ENCODE assay signal across 25 mouse cellular contexts in the genomic region with DNA sequence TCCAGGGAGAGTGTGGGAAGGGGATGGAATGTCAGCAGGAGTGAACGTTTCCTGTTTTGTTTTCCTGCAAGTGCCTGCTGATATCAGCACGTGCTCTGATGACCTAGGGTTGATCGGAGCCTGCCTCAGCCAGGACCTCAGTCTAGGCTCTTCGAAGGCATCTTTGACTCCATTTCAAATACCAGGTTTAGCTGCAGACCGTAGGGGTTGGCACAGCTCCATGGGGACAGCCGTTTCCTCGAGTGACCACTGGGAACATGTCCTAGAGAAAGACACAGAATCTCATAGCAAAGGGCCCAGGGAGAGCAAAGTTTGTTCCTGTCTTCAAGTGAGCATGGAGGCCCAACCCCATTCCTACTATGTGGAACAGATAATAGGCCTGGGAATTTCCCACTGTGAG.
DNase-seq lines count a peak whose midpoint lies in the region; ATAC-seq and TF ChIP-seq lines count a peak whose summit lies in the region.
"Had no signal": no experiment of that assay in that cellular context is flagged by ENCODE, and none has a peak within 500 bp of the region (broad histone marks: within the 10 kb centered on the region; RNA-seq: fewer than 3 reads in every experiment).

No protein-coding gene starts in this region.

- no peak for TF ChIP-seq CTCF in midbrain, postnatal 0 days (IDR thresholded peaks at IDR 0.05)
- no peak for TF ChIP-seq CTCF in left cerebral cortex, adult 2 months (IDR thresholded peaks at IDR 0.05)

- H3K4me2 ChIP-seq in forebrain, embryonic 11.5 days (ENCODE audit: low read depth, low read length, severe bottlenecking), result no peak overlapping the region
- no peak overlapping the region for H3K4me2 ChIP-seq in forebrain, embryonic 13.5 days
- H3K4me2 ChIP-seq in hindbrain, embryonic 11.5 days (replicated peaks; ENCODE audit: low read depth, low read length), result no peak overlapping the region
- H3K4me2 ChIP-seq in hindbrain, embryonic 14.5 days (replicated peaks), result no peak overlapping the region
- H3K4me2 ChIP-seq in midbrain, postnatal 0 days (ENCODE audit: low read depth, low read length, poor library complexity, severe bottlenecking), result no peak overlapping the region
- H3K4me2 ChIP-seq: heart, embryonic 13.5 days; hindbrain, embryonic 15.5 days; intestine, embryonic 15.5 days; limb, embryonic 13.5 days; liver, embryonic 12.5 days; midbrain, embryonic 13.5 days; neural tube, embryonic 13.5 days had no signal

- intact Hi-C loops in left cerebral cortex, adult 2 months (cut with DNase I), result loop anchor here (10.0 kb wide), 1 partner anchor 268 kb away; no protein-coding TSS in a partner anchor

- H3K9ac ChIP-seq in forebrain, embryonic 11.5 days (ENCODE audit: low read length), result no peak overlapping the region
- no peak overlapping the region for H3K9ac ChIP-seq in forebrain, embryonic 13.5 days
- no peak overlapping the region for H3K9ac ChIP-seq in hindbrain, embryonic 11.5 days (ENCODE audit: low read depth, low read length)
- H3K9ac ChIP-seq in hindbrain, embryonic 14.5 days, result no peak overlapping the region
- H3K9ac ChIP-seq in midbrain, postnatal 0 days (replicated peaks; ENCODE audit: low read length, poor library complexity, severe bottlenecking), result no peak overlapping the region
- H3K9ac ChIP-seq: heart, embryonic 13.5 days; hindbrain, embryonic 15.5 days; intestine, embryonic 15.5 days; limb, embryonic 13.5 days; liver, embryonic 12.5 days; midbrain, embryonic 13.5 days; neural tube, embryonic 13.5 days had no signal

- H3K27me3 ChIP-seq in forebrain, embryonic 11.5 days (ENCODE audit: control insufficient read depth, insufficient read depth, low read length), result no peaks in the 10 kb centered on the region; the same call in 1 of the 2 replicates
- H3K27me3 ChIP-seq in forebrain, embryonic 13.5 days, result 0 out of 2 replicates have a peak, but pooled peaks cover 5% of the 10 kb centered on the region
- H3K27me3 ChIP-seq in hindbrain, embryonic 11.5 days (ENCODE audit: control insufficient read depth, insufficient read depth, low read length), result no peaks in the 10 kb centered on the region
- no peaks in the 10 kb centered on the region for H3K27me3 ChIP-seq in hindbrain, embryonic 14.5 days (ENCODE audit: control insufficient read depth, insufficient read depth, low read length)
- H3K27me3 ChIP-seq in midbrain, embryonic 10.5 days (ENCODE audit: low read depth, poor library complexity, severe bottlenecking), result peaks cover 13% of the 10 kb centered on the region
- no peaks in the 10 kb centered on the region for H3K27me3 ChIP-seq in midbrain, postnatal 0 days (ENCODE audit: insufficient read depth, low read length)
- H3K27me3 ChIP-seq: hindbrain, embryonic 15.5 days; midbrain, embryonic 13.5 days had no signal

- 68% methylated on average over 7 of the region's 7 CpGs for WGBS in forebrain, embryonic 11.5 days
- WGBS in forebrain, embryonic 13.5 days, result 66% methylated on average over 7 of the region's 7 CpGs
- WGBS in hindbrain, embryonic 11.5 days, result 52% methylated on average over 7 of the region's 7 CpGs
- WGBS in hindbrain, embryonic 14.5 days, result 48% methylated on average over 7 of the region's 7 CpGs
- 60% methylated on average over 7 of the region's 7 CpGs for WGBS in midbrain, embryonic 10.5 days
- 56% methylated on average over 7 of the region's 7 CpGs for WGBS in midbrain, postnatal 0 days

- no peak overlapping the region for H3K27ac ChIP-seq in forebrain, embryonic 11.5 days (ENCODE audit: low read depth, low read length)
- no peak overlapping the region for H3K27ac ChIP-seq in forebrain, embryonic 13.5 days
- no peak overlapping the region for H3K27ac ChIP-seq in hindbrain, embryonic 11.5 days (ENCODE audit: low read depth, low read length)
- no peak overlapping the region for H3K27ac ChIP-seq in hindbrain, embryonic 14.5 days
- 0 out of 2 replicates have a peak overlapping the region, but pooled peaks have one; percentile 1 for H3K27ac ChIP-seq in midbrain, embryonic 10.5 days (replicated peaks)
- H3K27ac ChIP-seq in midbrain, postnatal 0 days (ENCODE audit: low read depth, low read length), result no peak overlapping the region
- no peak overlapping the region for H3K27ac ChIP-seq in left cerebral cortex, adult 2 months
- H3K27ac ChIP-seq: forebrain, embryonic 10.5 days; heart, embryonic 13.5 days; hindbrain, embryonic 15.5 days; intestine, embryonic 15.5 days; layer of hippocampus, adult 2 months; limb, embryonic 13.5 days; liver, embryonic 12.5 days; midbrain, embryonic 13.5 days; neural tube, embryonic 13.5 days had no signal

- H3K9me3 ChIP-seq in forebrain, embryonic 11.5 days (ENCODE audit: control insufficient read depth, low read length), result no peaks in the 10 kb centered on the region
- no peaks in the 10 kb centered on the region for H3K9me3 ChIP-seq in forebrain, embryonic 13.5 days (replicated peaks)
- no peaks in the 10 kb centered on the region for H3K9me3 ChIP-seq in hindbrain, embryonic 11.5 days (ENCODE audit: control insufficient read depth, low read length)
- no peaks in the 10 kb centered on the region for H3K9me3 ChIP-seq in hindbrain, embryonic 14.5 days (ENCODE audit: control insufficient read depth, low read length)
- no peaks in the 10 kb centered on the region for H3K9me3 ChIP-seq in midbrain, embryonic 10.5 days (replicated peaks)
- no peaks in the 10 kb centered on the region for H3K9me3 ChIP-seq in midbrain, postnatal 0 days (ENCODE audit: low read length)
- H3K9me3 ChIP-seq: forebrain, embryonic 10.5 days; heart, embryonic 13.5 days; hindbrain, embryonic 15.5 days; intestine, embryonic 15.5 days; limb, embryonic 13.5 days; liver, embryonic 12.5 days; midbrain, embryonic 13.5 days; neural tube, embryonic 13.5 days had no signal

- peak; percentile 45 for DNase-seq in forebrain, embryonic 11.5 days (ENCODE audit: low spot score)
- DNase-seq in hindbrain, embryonic 11.5 days (ENCODE audit: low spot score), result peak; percentile 11
- DNase-seq in hindbrain, embryonic 14.5 days (ENCODE audit: low spot score), result no peak
- DNase-seq in midbrain, embryonic 10.5 days (ENCODE audit: low spot score), result no peak
- DNase-seq in midbrain, postnatal 0 days (ENCODE audit: low spot score), result no peak
- DNase-seq in embryo, embryonic 10.5 days (ENCODE audit: low spot score), result peak; percentile 8
- DNase-seq in left cerebral cortex, adult 2 months (ENCODE audit: extremely low spot score in 1 of 2, low spot score in 2 of 2), result no peak
- DNase-seq: adrenal gland, adult 2 months; cerebellum, adult 11-12 months; lung, adult 2 months; lung, postnatal 14 days; right cerebral cortex, adult 18-20 months; right cerebral cortex, postnatal 4 days; thymus, adult 18-20 months; thymus, postnatal 36 days had no signal

- ATAC-seq in forebrain, embryonic 11.5 days (replicated peaks; ENCODE audit: low FRiP score), result no peak
- no peak for ATAC-seq in forebrain, embryonic 13.5 days
- no peak for ATAC-seq in hindbrain, embryonic 11.5 days (ENCODE audit: low FRiP score)
- ATAC-seq in hindbrain, embryonic 14.5 days (ENCODE audit: low FRiP score), result no peak
- no peak for ATAC-seq in midbrain, postnatal 0 days (ENCODE audit: low FRiP score)
- ATAC-seq: intestine, embryonic 15.5 days; liver, embryonic 12.5 days; midbrain, embryonic 13.5 days had no signal

- no peaks in the 10 kb centered on the region for H3K36me3 ChIP-seq in forebrain, embryonic 11.5 days (ENCODE audit: control insufficient read depth, insufficient read depth, low read length)
- no peaks in the 10 kb centered on the region for H3K36me3 ChIP-seq in forebrain, embryonic 13.5 days (ENCODE audit: poor library complexity, severe bottlenecking)
- H3K36me3 ChIP-seq in hindbrain, embryonic 11.5 days (ENCODE audit: control insufficient read depth, insufficient read depth, low read length), result no peaks in the 10 kb centered on the region
- no peaks in the 10 kb centered on the region for H3K36me3 ChIP-seq in hindbrain, embryonic 14.5 days (replicated peaks; ENCODE audit: control insufficient read depth, insufficient read depth)
- H3K36me3 ChIP-seq in midbrain, embryonic 10.5 days, result no peaks in the 10 kb centered on the region
- H3K36me3 ChIP-seq in midbrain, postnatal 0 days (ENCODE audit: insufficient read depth, low read length), result no peaks in the 10 kb centered on the region
- H3K36me3 ChIP-seq: forebrain, embryonic 10.5 days; heart, embryonic 13.5 days; hindbrain, embryonic 15.5 days; intestine, embryonic 15.5 days; limb, embryonic 13.5 days; liver, embryonic 12.5 days; midbrain, embryonic 13.5 days; neural tube, embryonic 13.5 days had no signal

- H3K4me3 ChIP-seq in forebrain, embryonic 11.5 days (ENCODE audit: low read depth, low read length), result no peak overlapping the region
- H3K4me3 ChIP-seq in forebrain, embryonic 13.5 days, result no peak overlapping the region
- no peak overlapping the region for H3K4me3 ChIP-seq in hindbrain, embryonic 11.5 days (ENCODE audit: low read depth, low read length)
- H3K4me3 ChIP-seq in hindbrain, embryonic 14.5 days (replicated peaks; ENCODE audit: low read length), result no peak overlapping the region
- no peak overlapping the region for H3K4me3 ChIP-seq in midbrain, embryonic 10.5 days
- H3K4me3 ChIP-seq in midbrain, postnatal 0 days (ENCODE audit: low read depth, low read length), result no peak overlapping the region
- H3K4me3 ChIP-seq in left cerebral cortex, adult 2 months, result no peak overlapping the region
- H3K4me3 ChIP-seq: forebrain, embryonic 10.5 days; heart, embryonic 13.5 days; hindbrain, embryonic 15.5 days; intestine, embryonic 15.5 days; layer of hippocampus, adult 2 months; limb, embryonic 13.5 days; liver, embryonic 12.5 days; midbrain, embryonic 13.5 days; neural tube, embryonic 13.5 days had no signal

- H3K4me1 ChIP-seq in forebrain, embryonic 11.5 days (replicated peaks; ENCODE audit: control insufficient read depth, insufficient read depth, low read length), result no peaks in the 10 kb centered on the region
- no peaks in the 10 kb centered on the region for H3K4me1 ChIP-seq in forebrain, embryonic 13.5 days
- H3K4me1 ChIP-seq in hindbrain, embryonic 11.5 days (replicated peaks; ENCODE audit: control insufficient read depth, insufficient read depth, low read length), result no peaks in the 10 kb centered on the region
- H3K4me1 ChIP-seq in hindbrain, embryonic 14.5 days (replicated peaks; ENCODE audit: control insufficient read depth, insufficient read depth, low read length), result 0 out of 2 replicates have a peak, but pooled peaks cover 3% of the 10 kb centered on the region
- peaks cover 10% of the 10 kb centered on the region for H3K4me1 ChIP-seq in midbrain, embryonic 10.5 days
- no peaks in the 10 kb centered on the region; the same call in 1 of the 2 replicates for H3K4me1 ChIP-seq in midbrain, postnatal 0 days (ENCODE audit: insufficient read depth, low read length)
- H3K4me1 ChIP-seq: intestine, embryonic 15.5 days; liver, embryonic 12.5 days had no signal

Comparison
In these comparisons a context has a peak if more than half of its experiments do, and no peak if none do; other contexts are left out.
1. DNase-seq: peak in forebrain, embryonic 11.5 days (single experiment), hindbrain, embryonic 11.5 days (single experiment) and embryo, embryonic 10.5 days (single experiment); none in hindbrain, embryonic 14.5 days (single experiment), midbrain, embryonic 10.5 days (single experiment), midbrain, postnatal 0 days (single experiment) and left cerebral cortex, adult 2 months (0 of 2).